Mouse (Mus musculus) MEL (cell line): ENCODE results near the gene Hecw2. TPM values are rescaled to one million over a fixed set of nuclear protein-coding genes. Genes with fewer than 3 reads are reported as not detected.

ENCODE experiments used
- DNase-seq: peaks from one replicate; pipeline ENCODE4 v3.0.0; 2011; ENCODE audit warnings: low read depth, low spot score
- H3K27ac ChIP-seq: 2 replicates; pipeline ENCODE4 v1.5.1; 2012; ENCODE audit warnings: low read depth, mild to moderate bottlenecking, control low read depth, low read length, moderate library complexity; ENCODE audit not compliant: control insufficient read depth
- H3K27me3 ChIP-seq, 2 experiments: fragments of 150-350 bp in 1 of 2; sonication (generic) in 1 of 2; 2 replicates each; pipeline ENCODE4 v1.6.1; 2012; ENCODE audit warnings: low read length in 2 of 2, mild to moderate bottlenecking in 2 of 2, improper control_type of control experiment in 1 of 2, moderate library complexity in 1 of 2; ENCODE audit not compliant: insufficient read depth in 2 of 2, control insufficient read depth in 1 of 2
- H3K36me3 ChIP-seq, 2 experiments: 2 replicates each; pipeline ENCODE4 v1.6.1; 2012 to 2014; ENCODE audit warnings: low read length in 2 of 2, improper control_type of control experiment in 1 of 2, inconsistent platforms in 1 of 2, mild to moderate bottlenecking in 1 of 2; ENCODE audit not compliant: insufficient read depth in 2 of 2, control insufficient read depth in 1 of 2
- H3K4me1 ChIP-seq, 2 experiments: fragments of 150-350 bp in 1 of 2; sonication (generic) in 1 of 2; 2 replicates each; pipeline ENCODE4 v1.6.1; 2012; ENCODE audit warnings: low read length in 2 of 2, improper control_type of control experiment in 1 of 2, mild to moderate bottlenecking in 1 of 2; ENCODE audit not compliant: insufficient read depth in 2 of 2, control insufficient read depth in 1 of 2
- H3K4me3 ChIP-seq, 2 experiments: fragments of 150-350 bp in 1 of 2; sonication (generic) in 1 of 2; 2 replicates each; pipeline ENCODE4 v1.5.1; 2012; ENCODE audit warnings: low read depth in 2 of 2, low read length in 2 of 2, mild to moderate bottlenecking in 2 of 2, moderate library complexity in 2 of 2, control low read depth in 1 of 2, improper control_type of control experiment in 1 of 2; ENCODE audit not compliant: control insufficient read depth in 1 of 2, insufficient read depth in 1 of 2
- H3K79me2 ChIP-seq: 2 replicates; pipeline ENCODE4 v1.6.1; 2012; ENCODE audit warnings: mild to moderate bottlenecking, low read length, moderate library complexity; ENCODE audit not compliant: control insufficient read depth, poor library complexity, insufficient read depth
- H3K9ac ChIP-seq: 2 replicates; pipeline ENCODE4 v1.6.1; 2012; ENCODE audit warnings: low read depth, mild to moderate bottlenecking, control low read depth, low read length, moderate library complexity; ENCODE audit not compliant: control insufficient read depth, poor library complexity, severe bottlenecking
- H3K9me3 ChIP-seq: fragments of 150-350 bp; sonication (generic); replicated peaks from 2 replicates; pipeline ENCODE4 v1.6.1; 2012; ENCODE audit warnings: mild to moderate bottlenecking, low read length, improper control_type of control experiment, moderate library complexity; ENCODE audit not compliant: insufficient read depth
- CHD2 ChIP-seq: IDR thresholded peaks from 2 replicates; pipeline ENCODE4 v1.6.1; 2011; ENCODE audit warnings: low read length, improper control_type of control experiment
- CTCF ChIP-seq, 3 experiments: IDR thresholded peaks in 2 of 3; conservative IDR thresholded peaks in 1 of 3; 2 replicates each; pipeline ENCODE4 v1.5.1; 2011 to 2012; ENCODE audit warnings: low read length in 3 of 3, low read depth in 2 of 3, mild to moderate bottlenecking in 2 of 3, improper control_type of control experiment in 1 of 3, inconsistent platforms in 1 of 3, mixed read lengths in 1 of 3, moderate library complexity in 1 of 3; ENCODE audit not compliant: control insufficient read depth in 1 of 3, insufficient read depth in 1 of 3, poor library complexity in 1 of 3, severe bottlenecking in 1 of 3
- E2F4 ChIP-seq: IDR thresholded peaks from 2 replicates; pipeline ENCODE4 v1.6.1; 2011; ENCODE audit warnings: low read depth, low read length, improper control_type of control experiment, borderline replicate concordance
- EP300 ChIP-seq, 2 experiments: IDR thresholded peaks; 2 replicates each; pipeline ENCODE4 v1.6.1; 2011; ENCODE audit warnings: improper control_type of control experiment in 2 of 2, low read length in 2 of 2, low read depth in 1 of 2, mild to moderate bottlenecking in 1 of 2
- ETS1 ChIP-seq: IDR thresholded peaks from 2 replicates; pipeline ENCODE4 v1.6.1; 2012; ENCODE audit warnings: low read depth, mild to moderate bottlenecking, inconsistent platforms, low read length, improper control_type of control experiment, moderate library complexity
- JUND ChIP-seq: IDR thresholded peaks from 2 replicates; pipeline ENCODE4 v1.6.1; 2011; ENCODE audit warnings: low read depth, mild to moderate bottlenecking, improper control_type of control experiment, low read length
- KAT2A ChIP-seq: conservative IDR thresholded peaks from 2 replicates; pipeline ENCODE4 v1.6.1; 2012; ENCODE audit warnings: low read depth, low read length, improper control_type of control experiment, inconsistent platforms
- MEF2A ChIP-seq: IDR thresholded peaks from 2 replicates; pipeline ENCODE4 v1.6.1; 2014; ENCODE audit warnings: low read depth, mild to moderate bottlenecking, inconsistent platforms, low read length, improper control_type of control experiment; ENCODE audit not compliant: poor library complexity, insufficient replicate concordance, severe bottlenecking; ENCODE audit errors: extremely low read depth
- MYC ChIP-seq: IDR thresholded peaks from 2 replicates; pipeline ENCODE4 v1.6.1; 2011; ENCODE audit warnings: low read depth, mild to moderate bottlenecking, low read length, improper control_type of control experiment, moderate library complexity
- NELFE ChIP-seq: IDR thresholded peaks from 2 replicates; pipeline ENCODE4 v1.6.1; 2011; ENCODE audit warnings: low read depth, low read length, improper control_type of control experiment
- POLR2A ChIP-seq, 2 experiments: IDR thresholded peaks; 2 replicates each; pipeline ENCODE4 v1.6.1; 2011 to 2012; ENCODE audit warnings: low read length in 2 of 2, mild to moderate bottlenecking in 2 of 2, control low read depth in 1 of 2, improper control_type of control experiment in 1 of 2, low read depth in 1 of 2, moderate library complexity in 1 of 2; ENCODE audit not compliant: control insufficient read depth in 1 of 2, insufficient read depth in 1 of 2, poor library complexity in 1 of 2
- POLR2AphosphoS5 ChIP-seq: IDR thresholded peaks from 2 replicates; pipeline ENCODE4 v1.6.1; 2012; ENCODE audit warnings: low read depth, borderline replicate concordance, mild to moderate bottlenecking, inconsistent platforms, low read length, moderate library complexity, mixed read lengths
- RAD21 ChIP-seq: IDR thresholded peaks from 2 replicates; pipeline ENCODE4 v1.6.1; 2011; ENCODE audit warnings: mild to moderate bottlenecking, low read depth, low read length, improper control_type of control experiment
- RCOR1 ChIP-seq: IDR thresholded peaks from 2 replicates; pipeline ENCODE4 v1.6.1; 2012; ENCODE audit warnings: low read depth, mild to moderate bottlenecking, inconsistent platforms, low read length, improper control_type of control experiment
- SIN3A ChIP-seq: IDR thresholded peaks from 2 replicates; pipeline ENCODE4 v1.6.1; 2012; ENCODE audit warnings: low read length, improper control_type of control experiment, inconsistent platforms
- SMC3 ChIP-seq: IDR thresholded peaks from 2 replicates; pipeline ENCODE4 v1.6.1; 2011; ENCODE audit warnings: low read depth, low read length, improper control_type of control experiment
- TAL1 ChIP-seq: IDR thresholded peaks from 2 replicates; pipeline ENCODE4 v1.6.1; 2012; ENCODE audit warnings: mild to moderate bottlenecking, inconsistent platforms, low read length, moderate library complexity, mixed read lengths
- TBP ChIP-seq: IDR thresholded peaks from 2 replicates; pipeline ENCODE4 v1.8.0; 2011; ENCODE audit warnings: low read depth, low read length, improper control_type of control experiment
- TCF12 ChIP-seq: IDR thresholded peaks from 2 replicates; pipeline ENCODE4 v1.6.1; 2014; ENCODE audit warnings: low read depth, mild to moderate bottlenecking, inconsistent platforms, low read length, improper control_type of control experiment, moderate library complexity
- UBTF ChIP-seq: IDR thresholded peaks from 2 replicates; pipeline ENCODE4 v1.6.1; 2012; ENCODE audit warnings: low read depth, mild to moderate bottlenecking, inconsistent platforms, low read length, improper control_type of control experiment, moderate library complexity, borderline replicate concordance; ENCODE audit not compliant: insufficient read depth
- USF1 ChIP-seq: IDR thresholded peaks from 2 replicates; pipeline ENCODE4 v1.6.1; 2014; ENCODE audit warnings: low read depth, mild to moderate bottlenecking, inconsistent platforms, low read length, improper control_type of control experiment, moderate library complexity
- ZKSCAN1 ChIP-seq: IDR thresholded peaks from 2 replicates; pipeline ENCODE4 v1.6.1; 2012; ENCODE audit warnings: low read depth, mild to moderate bottlenecking, inconsistent platforms, low read length, improper control_type of control experiment, moderate library complexity
- ZNF384 ChIP-seq: IDR thresholded peaks from 2 replicates; pipeline ENCODE4 v1.6.1; 2012; ENCODE audit warnings: low read depth, mild to moderate bottlenecking, inconsistent platforms, low read length, improper control_type of control experiment
- polyA plus RNA-seq, 2 experiments: library from polyadenylated mRNA; stranded (reverse) in 1 of 2; unstranded in 1 of 2; fragments of >175 nt in 1 of 2; fragments of >200 nt in 1 of 2; gene quantifications; 2 replicates each; pipeline versions ENCODE4 v1.2.1 to v1.2.4; 2012; ENCODE audit warnings: low replicate concordance in 2 of 2, low read depth in 1 of 2; ENCODE audit not compliant: insufficient read length in 2 of 2, insufficient read depth in 1 of 2, missing spikeins in 1 of 2
- total RNA-seq: library from RNA; depleted of rRNA; stranded (reverse); fragments of 300-350 nt; gene quantifications from 2 replicates; pipeline ENCODE4 v1.2.3, GENCODE M21; 2012

Hecw2 gene
- total and polyA plus RNA-seq, 3 experiments = not detected

GRCm38 (mm10) chr1:53986185-53986892, 208.6 kb downstream of the Hecw2 start:
- Histone ChIP-seq H3K9me3 (no peaks in the 10 kb centered on the region), H3K9ac (no peak overlapping the region), H3K27ac (no peak overlapping the region), H3K4me3 (no peak overlapping the region), H3K36me3 (no peaks in the 10 kb centered on the region), H3K4me1 (no peaks in the 10 kb centered on the region), H3K27me3 (no peaks in the 10 kb centered on the region), H3K79me2 (no peaks in the 10 kb centered on the region)
- no peak for TF ChIP-seq POLR2AphosphoS5
- DNase-seq = no peak

DNA sequence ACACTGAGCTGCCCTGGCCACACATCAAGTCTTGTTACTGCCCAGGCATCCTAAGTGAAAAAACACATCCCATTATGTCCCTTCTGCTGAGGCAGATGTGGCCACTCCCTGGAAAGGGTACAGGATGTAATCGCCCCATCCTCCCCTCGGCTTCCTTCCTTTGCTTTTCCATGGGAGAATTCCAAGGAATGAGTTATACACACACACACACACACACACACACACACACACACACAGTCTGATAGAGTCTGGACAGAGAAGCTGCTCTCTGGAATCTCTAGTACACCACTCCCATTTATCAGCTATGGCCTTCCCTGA, 216.5 kb downstream of the Hecw2 start:
- no peak overlapping the region for H3K4me3 ChIP-seq
- DNase-seq = no peak

GRCm38 (mm10) chr1:53977806-53978513, 217.0 kb downstream of the Hecw2 start:
- no peaks in the 10 kb centered on the region for H3K79me2 ChIP-seq
- no peak for TF ChIP-seq KAT2A
- no peak for TF ChIP-seq ETS1
- no peak for TF ChIP-seq CTCF (IDR thresholded peaks at IDR 0.05 in 2 of 3, conservative IDR thresholded peaks at IDR 0.05 in 1 of 3; ENCODE audit: control insufficient read depth in 1 of 3, insufficient read depth in 1 of 3, low read depth in 2 of 3, low read length in 3 of 3, poor library complexity in 1 of 3, severe bottlenecking in 1 of 3)
- no peak for TF ChIP-seq MEF2A
- no peak for TF ChIP-seq UBTF
- TF ChIP-seq ZNF384 = no peak
- TF ChIP-seq TAL1 = no peak
- TF ChIP-seq SIN3A = no peak
- TF ChIP-seq SMC3 = no peak
- TF ChIP-seq POLR2A (IDR thresholded peaks at IDR 0.05; ENCODE audit: control insufficient read depth in 1 of 2, insufficient read depth in 1 of 2, low read depth in 1 of 2, low read length in 2 of 2, poor library complexity in 1 of 2) = no peak
- no peak for TF ChIP-seq TBP
- no peak for TF ChIP-seq JUND
- TF ChIP-seq RAD21 = no peak
- no peak for TF ChIP-seq ZKSCAN1
- no peak for TF ChIP-seq TCF12
- no peaks in the 10 kb centered on the region for H3K27me3 ChIP-seq
- DNase-seq = no peak
- no peaks in the 10 kb centered on the region for H3K9me3 ChIP-seq
- H3K4me1 ChIP-seq = no peaks in the 10 kb centered on the region
- no peak overlapping the region for H3K9ac ChIP-seq
- no peak overlapping the region for H3K4me3 ChIP-seq
- no peak overlapping the region for H3K27ac ChIP-seq
- no peaks in the 10 kb centered on the region for H3K36me3 ChIP-seq

More for the DNA sequence above, 216.5 kb downstream of the Hecw2 start:
- TF ChIP-seq USF1 (no peak), RCOR1 (no peak), TAL1 (no peak), MEF2A (no peak), MYC (no peak), NELFE (no peak), EP300 (IDR thresholded peaks at IDR 0.05; ENCODE audit: low read depth in 1 of 2, low read length in 2 of 2) (no peak), E2F4 (no peak), CHD2 (no peak), RAD21 (no peak), ZKSCAN1 (no peak), ETS1 (no peak), KAT2A (no peak), POLR2A (IDR thresholded peaks at IDR 0.05; ENCODE audit: control insufficient read depth in 1 of 2, insufficient read depth in 1 of 2, low read depth in 1 of 2, low read length in 2 of 2, poor library complexity in 1 of 2) (no peak), CTCF (IDR thresholded peaks at IDR 0.05 in 2 of 3, conservative IDR thresholded peaks at IDR 0.05 in 1 of 3; ENCODE audit: control insufficient read depth in 1 of 3, insufficient read depth in 1 of 3, low read depth in 2 of 3, low read length in 3 of 3, poor library complexity in 1 of 3, severe bottlenecking in 1 of 3) (no peak)
- TF ChIP-seq, all 39 proteins: peak for 0
- Histone ChIP-seq H3K9ac (no peak overlapping the region), H3K9me3 (no peaks in the 10 kb centered on the region), H3K27me3 (no peaks in the 10 kb centered on the region), H3K27ac (no peak overlapping the region), H3K79me2 (no peaks in the 10 kb centered on the region), H3K4me1 (no peaks in the 10 kb centered on the region), H3K36me3 (no peaks in the 10 kb centered on the region)
